Mouse (Mus musculus): Measurements from ENCODE around the gene Exoc7.
"Not testable (repeated sequence)": the region's sequence is repeated elsewhere in the genome, so short reads cannot be mapped to it uniquely, and the experiment has no call there.

Exoc7 gene

GRCm38 (mm10) chr11:116311169-116311568 lies 4.1 kb upstream of the Exoc7 start:
- DNase-seq = no peak

DNA sequence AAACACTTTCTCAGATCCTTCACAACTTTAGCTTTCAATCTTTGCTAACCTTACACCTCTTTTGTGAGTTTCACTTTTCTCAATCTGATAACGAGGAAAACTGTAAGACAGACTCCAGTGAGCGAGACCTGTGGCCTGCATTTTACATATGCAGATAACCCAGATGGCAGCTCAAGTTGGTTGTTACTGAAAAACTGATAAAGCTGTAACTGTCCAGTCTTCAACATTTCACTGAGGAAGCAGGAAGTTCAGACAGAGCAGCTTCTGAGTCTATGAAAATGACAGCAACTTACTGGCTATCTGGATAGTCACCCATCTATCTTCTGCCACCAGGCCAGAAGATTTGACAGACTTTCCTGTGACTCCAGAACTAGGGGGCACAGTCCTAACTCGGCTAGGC lies 2.6 kb upstream of the Exoc7 start:
- DNase-seq = no peak

DNA sequence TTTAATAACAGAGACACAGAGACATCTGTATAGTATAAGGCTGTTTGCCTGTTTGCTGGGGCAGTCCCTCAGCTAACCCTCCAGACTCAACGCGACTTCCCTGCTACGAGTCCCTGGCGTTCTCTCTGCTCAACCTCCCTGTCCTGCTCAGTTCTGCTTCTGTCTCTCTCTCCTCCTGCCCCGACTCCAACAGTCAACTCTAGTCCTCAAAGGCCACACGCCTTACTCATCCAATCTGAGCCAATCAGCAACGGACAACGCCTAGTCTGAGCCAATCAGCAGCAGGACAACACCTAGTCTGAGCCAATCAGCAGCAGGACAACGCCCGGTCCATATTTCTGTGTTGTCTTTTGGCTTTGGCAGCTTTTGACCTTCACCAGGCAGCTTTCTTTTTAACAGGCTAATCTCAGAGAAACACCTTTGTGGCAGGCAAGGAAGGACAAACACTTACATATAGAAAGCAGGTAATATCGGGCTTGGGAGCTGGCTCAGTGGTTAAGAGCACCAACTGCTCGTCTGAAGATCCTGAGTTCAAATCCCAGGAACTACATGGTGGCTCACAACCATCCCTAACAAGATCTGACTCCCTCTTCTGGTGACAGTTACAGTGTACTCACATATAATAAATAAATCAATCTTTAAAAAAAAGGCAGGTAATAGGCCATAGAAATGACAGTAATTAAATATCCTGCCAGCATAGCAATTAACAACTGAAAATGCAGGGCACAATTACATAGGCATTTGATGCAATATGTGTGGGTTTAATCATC lies 914 bp upstream of the Exoc7 start:
- no peak for DNase-seq

- peak; percentile 92 for DNase-seq
Observed at GRCm38 (mm10) chr11:116306126-116306982, 679 bp downstream of the Exoc7 start.

DNA sequence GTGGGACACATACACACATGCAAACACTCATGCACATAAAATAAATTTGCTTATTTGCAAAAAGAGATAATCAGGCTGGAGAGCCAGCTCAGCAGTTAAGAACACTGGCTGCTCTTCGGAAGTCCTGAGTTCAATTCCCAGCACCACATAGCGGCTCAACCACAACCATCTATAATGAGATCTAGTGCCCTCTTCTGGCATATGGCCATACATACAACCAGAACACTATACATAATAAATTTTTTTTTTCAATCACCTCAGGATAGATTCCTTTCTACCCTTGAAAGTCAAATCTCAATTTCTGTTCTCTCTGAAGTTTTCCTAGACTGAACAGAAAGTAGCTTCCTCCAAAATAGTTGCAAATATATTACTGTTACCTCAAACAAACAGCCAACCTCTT lies 1.6 kb downstream of the Exoc7 start:
- DNase-seq = no peak

GRCm38 (mm10) chr11:116298621-116299020 lies 8.4 kb downstream of the Exoc7 start:
- DNase-seq = no peak

- no peak for DNase-seq
Observed at GRCm38 (mm10) chr11:116298221-116298620, 8.8 kb downstream of the Exoc7 start.

DNA sequence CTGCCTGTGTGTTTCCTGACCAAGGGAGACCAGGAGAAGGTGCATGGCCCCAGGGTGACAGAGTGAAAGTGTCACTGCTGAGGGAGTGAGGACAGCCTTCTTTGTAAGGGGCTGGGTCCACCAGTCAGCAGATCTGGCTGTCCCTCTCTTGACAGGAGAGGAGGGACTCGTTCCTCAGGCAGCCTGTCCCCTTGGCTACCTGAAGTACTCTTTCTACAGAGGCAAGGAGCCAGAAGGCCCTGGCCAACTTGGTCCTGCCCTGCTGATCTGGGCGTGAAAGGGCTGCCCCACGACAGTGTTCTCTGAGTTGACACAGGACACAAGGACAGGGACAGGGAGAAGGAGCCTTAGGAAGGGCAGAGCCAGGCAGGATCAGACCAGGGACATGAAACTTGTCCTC lies 10.0 kb downstream of the Exoc7 start:
- no peak for DNase-seq

- DNase-seq = no peak
Observed at GRCm38 (mm10) chr11:116296191-116296734, 10.8 kb downstream of the Exoc7 start.

- DNase-seq = peak; percentile 66
Observed at GRCm38 (mm10) chr11:116294319-116294718, 12.7 kb downstream of the Exoc7 start.

GRCm38 (mm10) chr11:116293538-116294137 lies 13.4 kb downstream of the Exoc7 start:
- no peak for DNase-seq

DNA sequence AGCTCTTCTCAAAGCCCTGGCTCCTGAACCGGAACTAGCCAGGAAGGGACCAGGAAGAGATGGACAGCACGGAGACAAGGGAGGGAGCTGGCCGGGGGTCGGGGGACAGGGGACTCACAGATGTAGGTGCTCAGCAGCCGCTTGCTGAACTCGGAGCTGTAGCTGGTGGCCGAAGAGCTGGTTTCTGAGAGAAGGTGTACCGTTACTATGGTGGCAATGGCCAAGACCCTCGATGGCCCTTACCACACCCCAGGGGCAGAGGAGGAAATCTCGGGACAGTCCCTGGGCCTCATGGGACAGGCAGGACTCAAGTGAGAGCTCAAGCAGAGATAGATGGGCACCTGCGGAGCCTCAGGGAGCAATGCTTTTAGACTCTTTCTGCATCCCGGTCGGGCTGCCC lies 14.6 kb downstream of the Exoc7 start:
- no peak for DNase-seq

GRCm38 (mm10) chr11:116290556-116290955 lies 16.5 kb downstream of the Exoc7 start:
- no peak for DNase-seq

DNA sequence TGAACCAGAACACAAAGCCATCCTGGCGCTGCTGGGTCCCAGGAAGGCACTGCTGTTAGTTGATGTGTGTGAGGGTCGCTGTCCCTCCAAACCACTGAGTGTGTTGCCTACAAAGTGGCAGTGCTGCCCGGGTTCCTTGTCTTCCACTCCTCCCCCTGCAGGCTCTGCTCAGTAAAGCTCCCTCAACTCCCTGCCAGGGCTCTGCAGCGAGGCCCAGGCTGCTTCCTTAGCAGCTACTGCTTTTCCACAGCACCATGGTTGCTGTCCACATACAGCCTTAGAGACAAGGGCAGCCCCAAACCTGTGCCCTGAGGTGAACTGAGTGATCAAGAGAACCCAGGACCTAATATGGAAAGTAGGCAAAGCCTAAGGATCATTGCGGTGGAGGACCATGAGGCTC lies 19.7 kb downstream of the Exoc7 start:
- DNase-seq = no peak

DNA sequence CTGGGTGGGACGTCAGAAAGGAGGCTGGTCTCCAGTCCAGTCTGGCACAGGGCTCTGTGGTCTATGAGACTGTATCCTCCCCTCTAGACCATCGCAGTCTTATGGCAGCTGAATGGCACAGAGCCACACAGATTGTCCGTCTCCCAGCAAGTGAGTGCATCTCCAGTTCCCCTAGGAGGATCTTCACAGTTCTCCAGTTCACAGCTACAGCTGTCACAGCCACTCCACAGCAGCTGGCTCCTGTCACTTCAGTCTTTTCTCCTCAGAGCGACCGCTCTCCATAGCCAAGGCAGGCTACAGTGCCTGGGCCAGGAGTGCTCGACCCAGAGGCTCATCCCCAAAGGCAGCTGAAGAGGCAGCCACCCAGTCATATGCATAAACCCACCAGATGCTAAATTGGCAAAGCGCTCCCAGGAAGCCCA lies 21.3 kb downstream of the Exoc7 start:
- DNase-seq = no peak

- DNase-seq = no peak
Observed at GRCm38 (mm10) chr11:116283982-116284381, 23.1 kb downstream of the Exoc7 start.

- DNase-seq = no peak
Observed at GRCm38 (mm10) chr11:116282912-116283521, 24.0 kb downstream of the Exoc7 start.

GRCm38 (mm10) chr11:116282089-116282488 lies 24.9 kb downstream of the Exoc7 start:
- DNase-seq = peak; percentile 49

GRCm38 (mm10) chr11:116281671-116282070 lies 25.4 kb downstream of the Exoc7 start:
- DNase-seq = no peak

DNA sequence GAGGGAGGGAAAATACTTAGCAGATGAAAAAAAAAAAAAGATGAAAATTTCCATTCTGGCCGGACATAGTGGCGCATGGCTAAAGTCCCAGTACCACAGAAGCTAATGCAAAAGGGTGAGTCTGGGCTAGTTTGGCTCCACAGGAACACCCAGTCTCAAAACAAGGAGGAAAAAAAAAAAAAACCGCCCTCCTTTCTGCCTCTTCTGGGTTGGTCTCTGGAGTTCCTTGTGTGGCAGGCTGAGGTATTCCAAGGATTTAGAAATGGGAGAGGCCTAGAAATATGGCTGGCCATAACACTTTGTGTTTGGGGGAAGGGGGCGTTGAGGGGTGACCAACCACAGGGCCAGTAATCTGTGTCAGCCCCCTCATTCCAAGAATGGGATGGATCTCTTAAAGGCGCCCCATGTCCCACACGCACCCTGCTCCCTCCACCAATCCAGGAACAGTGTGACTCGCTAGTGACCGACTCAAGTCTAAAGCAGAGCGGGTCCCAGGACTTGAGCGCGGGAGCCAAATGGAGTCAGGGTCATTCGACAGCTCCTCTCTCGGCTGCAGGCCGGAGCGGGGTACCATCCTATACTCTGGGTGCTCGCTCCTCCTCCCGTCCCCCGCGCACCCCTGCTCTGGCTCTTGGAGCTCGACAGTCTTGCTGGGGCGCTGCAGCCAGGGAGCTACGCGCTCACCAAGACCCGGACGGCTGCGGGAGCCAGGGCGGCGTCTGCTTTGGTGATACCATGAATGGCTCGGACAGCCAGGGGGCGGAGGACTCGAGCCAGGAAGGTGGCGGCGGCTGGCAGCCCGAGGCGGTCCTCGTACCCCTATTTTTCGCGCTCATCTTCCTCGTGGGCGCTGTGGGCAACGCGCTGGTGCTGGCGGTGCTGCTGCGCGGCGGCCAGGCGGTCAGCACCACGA lies 26.0 kb downstream of the Exoc7 start, which contains the start of gene Galr2:
Gene Galr2, plus strand, starts transcription at position 189 of the 913 bp plus-strand sequence.
- no peak for DNase-seq

- DNase-seq = not testable (repeated sequence)
Observed at GRCm38 (mm10) chr11:116277184-116277583, 29.8 kb downstream of the Exoc7 start.
